Mouse (Mus musculus) cerebellum, adult 11-12 months (tissue): ENCODE results near the gene Fance.

Source experiments
- DNase-seq: peaks from one replicate; pipeline ENCODE4 v3.0.0; 2022

Fance gene

GRCm38 (mm10) chr17:28313212-28313879 lies at the start of gene Fance:
Fance (plus strand) TSS chr17:28313519.
- DNase-seq = peak; percentile 96

- DNase-seq = no peak
Observed at GRCm38 (mm10) chr17:28267251-28267650, 46.1 kb upstream of the Fance start.

- no peak for DNase-seq
Observed at GRCm38 (mm10) chr17:28270165-28270564, 43.2 kb upstream of the Fance start.

- no peak for DNase-seq
Observed at GRCm38 (mm10) chr17:28271537-28272266, 41.6 kb upstream of the Fance start.

GRCm38 (mm10) chr17:28272281-28272680 lies 41.0 kb upstream of the Fance start:
- DNase-seq = no peak

GRCm38 (mm10) chr17:28272837-28273236 lies 40.5 kb upstream of the Fance start:
- no peak for DNase-seq

- no peak for DNase-seq
Observed at GRCm38 (mm10) chr17:28274739-28275138, 38.6 kb upstream of the Fance start.

GRCm38 (mm10) chr17:28277226-28277625 lies 36.1 kb upstream of the Fance start:
- DNase-seq = no peak

GRCm38 (mm10) chr17:28277721-28278120 lies 35.6 kb upstream of the Fance start:
- DNase-seq = no peak

- DNase-seq = no peak
Observed at GRCm38 (mm10) chr17:28278156-28278555, 35.2 kb upstream of the Fance start.

- no peak for DNase-seq
Observed at GRCm38 (mm10) chr17:28279236-28279635, 34.1 kb upstream of the Fance start.

GRCm38 (mm10) chr17:28279780-28280422 lies 33.4 kb upstream of the Fance start:
- no peak for DNase-seq

GRCm38 (mm10) chr17:28280423-28280800 lies 32.9 kb upstream of the Fance start:
- DNase-seq = no peak

GRCm38 (mm10) chr17:28280831-28281377 lies 32.4 kb upstream of the Fance start:
- no peak for DNase-seq

GRCm38 (mm10) chr17:28281866-28282441 lies 31.4 kb upstream of the Fance start:
- no peak for DNase-seq

GRCm38 (mm10) chr17:28283199-28283598 lies 30.1 kb upstream of the Fance start:
- DNase-seq = no peak

- DNase-seq = no peak
Observed at GRCm38 (mm10) chr17:28286133-28286532, 27.2 kb upstream of the Fance start.

- no peak for DNase-seq
Observed at GRCm38 (mm10) chr17:28286964-28287363, 26.4 kb upstream of the Fance start.

- no peak for DNase-seq
Observed at GRCm38 (mm10) chr17:28287578-28287977, 25.7 kb upstream of the Fance start.

- no peak for DNase-seq
Observed at GRCm38 (mm10) chr17:28287980-28288379, 25.3 kb upstream of the Fance start.

- no peak for DNase-seq
Observed at GRCm38 (mm10) chr17:28290262-28290661, 23.1 kb upstream of the Fance start.

GRCm38 (mm10) chr17:28290671-28291070 lies 22.6 kb upstream of the Fance start:
- no peak for DNase-seq

- no peak for DNase-seq
Observed at GRCm38 (mm10) chr17:28291346-28291745, 22.0 kb upstream of the Fance start.
